Mouse (Mus musculus) layer of hippocampus, adult 18-20 months (tissue): ENCODE results near the gene Zfp950. TPM values are rescaled to one million over a fixed set of nuclear protein-coding genes. Genes with fewer than 3 reads are reported as not detected.
"Not testable (repeated sequence)": the region's sequence is repeated elsewhere in the genome, so short reads cannot be mapped to it uniquely, and the experiment has no call there.

ENCODE experiments used
- DNase-seq, 2 experiments: peaks; one replicate each; pipeline ENCODE4 v3.0.0; 2022; ENCODE audit warnings: low spot score in 2 of 2
- long read RNA-seq: library from polyadenylated mRNA; stranded (forward); transcript quantifications from one replicate; pipeline ENCODE4 v2.0.0, GENCODE M21; 2021
- total RNA-seq, 2 experiments: library from RNA; stranded (reverse); gene quantifications; 2 replicates each; pipeline ENCODE4 v1.2.3; 2021

The Zfp950 gene
- 10 to 100 TPM; 44.6 to 52.0 TPM for total RNA-seq
- long read RNA-seq, full-length matches to known transcripts = 10 of 16 reads
- long read RNA-seq, partial matches to known transcripts = 1 of 16 reads
- long read RNA-seq, other reads (novel, unspliced or antisense) = 5 of 16 reads

DNA sequence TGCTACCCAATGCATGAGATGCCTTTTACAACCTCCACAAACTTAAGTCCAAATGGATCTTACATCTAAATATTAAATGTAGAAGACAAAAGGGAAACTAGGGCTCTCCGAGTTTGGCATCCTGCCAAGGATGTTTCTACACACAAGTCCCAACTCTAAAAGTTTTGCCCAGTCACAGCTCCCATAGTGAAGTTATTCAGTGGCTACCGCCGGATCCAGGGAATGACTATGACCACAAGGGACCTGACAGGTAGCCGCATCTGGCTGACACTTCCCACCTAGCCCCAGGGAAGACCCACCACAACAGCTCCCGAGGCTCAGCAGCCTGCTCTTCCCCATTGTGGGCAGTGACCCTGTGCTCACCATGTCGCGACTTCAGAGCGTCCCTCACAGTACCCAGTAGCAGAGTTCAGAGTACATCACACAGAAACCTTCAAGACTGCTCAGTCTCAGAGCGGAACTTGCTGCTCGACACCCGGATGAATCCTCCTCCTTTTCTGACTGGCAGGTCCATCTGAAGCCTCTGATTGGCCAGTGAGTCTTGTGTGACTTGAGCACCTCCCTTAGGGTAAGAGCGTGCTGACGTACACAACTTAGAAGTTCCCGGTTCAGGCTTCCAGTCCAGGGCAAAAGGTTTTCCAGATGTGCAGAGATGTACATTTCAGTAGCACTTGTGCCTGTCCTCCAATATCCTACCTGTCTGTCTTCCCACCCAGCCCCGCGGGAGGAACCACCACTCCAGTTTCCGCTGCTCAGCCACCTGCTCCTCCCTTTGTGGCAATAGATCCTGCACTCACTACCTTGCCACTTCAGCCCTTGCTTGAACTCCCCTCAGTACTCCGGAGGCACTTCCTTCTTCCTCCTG is at the start of gene Zfp950:
TSS of gene Zfp950 (minus strand) at position 499 of the 865 bp plus-strand sequence.
- peak; percentile 83 to 89 for DNase-seq

DNA sequence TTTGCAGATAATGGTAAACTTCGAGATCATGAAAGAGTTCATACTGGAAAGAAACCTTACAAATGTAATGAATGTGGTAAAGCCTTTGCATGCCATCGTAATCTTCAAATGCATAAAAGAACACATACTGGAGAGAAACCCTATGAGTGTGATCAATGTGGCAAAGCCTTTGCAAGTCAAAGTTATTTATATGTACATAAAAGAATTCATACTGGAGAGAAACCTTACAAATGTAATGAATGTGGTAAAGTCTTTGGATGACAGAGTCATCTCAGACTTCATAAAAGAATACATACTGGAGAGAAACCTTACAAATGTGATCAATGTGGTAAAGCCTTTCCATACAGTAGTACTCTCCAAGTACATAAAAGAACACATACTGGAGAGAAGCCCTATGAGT is 43.0 kb upstream of the Zfp950 start, which contains the start of gene Gm6020:
TSS of gene Gm6020 (plus strand) at position 301 of the 400 bp plus-strand sequence.
- DNase-seq = not testable (repeated sequence)

DNA sequence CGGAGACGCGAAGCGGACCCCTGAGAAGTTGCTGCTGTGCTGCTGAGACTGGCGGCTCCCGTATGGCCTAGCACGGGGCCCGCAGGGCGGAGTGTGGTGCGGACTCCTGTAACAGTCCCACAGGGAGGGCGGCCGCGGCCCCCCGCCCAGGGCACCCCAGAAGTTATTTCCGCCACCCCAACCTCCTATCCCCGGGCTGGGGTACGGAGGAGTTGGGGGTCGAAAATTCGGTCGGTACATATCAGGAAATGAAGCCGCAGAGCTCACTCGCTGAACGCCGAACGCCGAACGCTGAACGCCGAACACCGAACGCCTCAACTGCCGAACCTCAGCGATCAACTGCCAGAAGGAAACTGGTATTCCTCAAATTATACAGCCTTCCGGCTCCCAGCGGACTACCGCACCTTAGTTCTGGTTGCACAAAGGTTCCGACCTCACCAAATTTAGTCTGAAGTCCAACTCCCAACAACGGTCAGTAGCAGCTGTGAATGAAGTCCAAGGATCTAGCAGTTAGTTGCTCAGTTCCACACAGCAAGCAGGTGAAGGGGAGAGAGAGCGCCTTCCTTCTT is 35.2 kb upstream of the Zfp950 start, which contains the start of gene Gm7102:
TSS of gene Gm7102 (minus strand) at position 554 of the 569 bp plus-strand sequence.
- DNase-seq = no peak

- DNase-seq = no peak
These were observed 11.2 kb upstream of the Zfp950 start for GRCm38 (mm10) chr19:61151701-61152420.

DNA sequence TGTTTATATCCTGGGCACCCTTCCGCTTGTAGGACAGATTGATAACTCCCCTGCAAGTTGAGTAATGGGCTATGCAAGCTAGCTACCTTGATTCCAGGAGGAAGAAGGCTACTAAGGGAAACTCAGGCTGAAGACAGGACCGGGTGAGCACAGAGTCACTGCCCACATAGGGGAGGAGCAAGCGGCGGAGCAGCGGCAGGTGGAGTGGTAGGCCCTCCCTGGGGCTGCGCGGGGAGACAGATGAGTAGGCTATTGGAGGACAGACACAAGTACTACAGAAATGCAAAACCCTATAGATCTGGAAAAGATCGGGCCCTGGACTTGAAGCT is 10.7 kb upstream of the Zfp950 start:
- no peak for DNase-seq

GRCm38 (mm10) chr19:61141299-61141698 is 659 bp upstream of the Zfp950 start:
- no peak for DNase-seq

DNA sequence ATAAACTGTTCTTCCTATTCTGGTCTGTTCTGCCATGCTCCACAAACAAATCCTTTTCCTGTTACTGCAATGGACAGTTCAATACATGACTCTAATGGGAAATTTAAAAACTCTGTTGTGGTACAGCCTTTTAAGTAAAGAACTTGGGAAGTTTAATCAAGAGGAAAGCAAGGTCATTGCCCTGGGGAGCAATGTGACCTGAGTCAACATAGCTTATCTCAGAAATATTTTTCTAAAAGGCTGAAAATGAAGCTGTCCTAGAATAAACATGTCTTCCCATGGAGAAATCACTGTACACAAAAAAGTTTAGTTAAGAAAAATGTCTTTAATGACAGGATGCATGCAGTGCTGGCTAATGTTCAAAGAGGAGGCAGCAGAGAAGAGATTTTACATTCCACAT is 2.0 kb downstream of the Zfp950 start:
- no peak for DNase-seq

DNA sequence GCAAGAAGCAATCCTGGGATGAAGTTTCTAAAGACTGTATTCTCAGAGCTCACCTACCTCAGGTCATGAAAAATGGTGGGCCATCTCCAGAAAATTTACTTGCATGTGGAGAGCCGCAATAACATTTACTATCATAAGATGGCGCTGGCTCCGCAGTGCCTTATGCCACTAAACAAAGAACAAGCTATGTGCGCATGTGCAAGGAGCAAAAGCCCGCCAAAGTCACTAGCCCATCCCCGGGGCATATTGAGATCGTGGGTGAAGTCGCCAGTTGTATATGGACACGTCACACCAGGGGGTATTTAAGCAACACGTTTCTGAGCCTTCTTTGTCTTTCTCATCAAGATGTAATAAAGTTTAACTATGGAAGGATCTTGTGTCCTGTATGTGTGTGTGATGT is 9.5 kb downstream of the Zfp950 start:
- no peak for DNase-seq

- no peak for DNase-seq
These were observed 30.5 kb downstream of the Zfp950 start for GRCm38 (mm10) chr19:61110184-61110583.

DNA sequence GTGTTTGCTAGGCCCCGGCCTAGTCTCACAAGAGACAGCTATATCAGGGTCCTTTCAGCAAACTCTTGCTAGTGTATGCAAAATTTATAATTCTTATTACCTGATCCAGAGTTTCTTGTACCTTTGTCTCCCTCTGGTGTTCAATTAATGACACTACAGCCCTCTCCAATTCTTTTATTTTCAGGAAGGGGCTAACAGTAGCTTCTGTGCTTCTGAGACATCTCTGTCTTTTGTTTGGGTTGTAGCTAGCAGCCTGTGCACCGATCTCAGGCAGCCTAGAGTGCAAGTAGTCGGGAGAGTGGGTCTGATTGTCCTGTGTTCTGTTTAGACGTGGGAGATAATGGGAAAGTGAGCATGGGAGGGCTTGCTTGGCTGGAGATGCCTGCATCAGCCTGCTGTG is 42.9 kb downstream of the Zfp950 start:
- peak in 1 of 2 experiments; percentile 36 for DNase-seq

GRCm38 (mm10) chr19:61096776-61097175 is 43.9 kb downstream of the Zfp950 start:
- DNase-seq = no peak

- DNase-seq = no peak
These were observed 50.1 kb downstream of the Zfp950 start for GRCm38 (mm10) chr19:61090541-61090940.

DNA sequence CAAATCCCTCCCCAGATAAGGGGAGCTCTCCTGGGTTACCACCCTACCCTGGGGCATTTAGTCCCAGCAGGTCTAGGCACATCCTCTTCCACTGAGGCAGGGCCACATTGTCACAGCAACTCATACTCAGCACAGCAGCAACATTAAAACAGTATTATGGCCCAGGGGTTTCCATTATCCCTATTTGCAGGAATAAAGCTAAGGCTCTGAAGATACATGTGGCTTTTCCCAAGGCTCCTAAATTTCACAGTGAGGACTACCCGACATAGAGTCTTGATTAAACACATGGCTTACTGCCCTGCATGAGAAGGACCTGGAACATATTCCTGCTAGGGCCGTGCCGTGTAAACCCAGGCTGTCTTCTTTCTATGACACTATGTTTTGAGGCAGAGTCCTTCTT is 51.6 kb downstream of the Zfp950 start:
- DNase-seq = no peak

GRCm38 (mm10) chr19:61087781-61088180 is 52.9 kb downstream of the Zfp950 start:
- no peak for DNase-seq

GRCm38 (mm10) chr19:61085217-61085616 is 55.4 kb downstream of the Zfp950 start:
- DNase-seq = no peak

- peak; percentile 80 to 95 for DNase-seq
These were observed 56.3 kb downstream of the Zfp950 start for GRCm38 (mm10) chr19:61084149-61084940.

GRCm38 (mm10) chr19:61083006-61083405 is 57.6 kb downstream of the Zfp950 start:
- no peak for DNase-seq

DNA sequence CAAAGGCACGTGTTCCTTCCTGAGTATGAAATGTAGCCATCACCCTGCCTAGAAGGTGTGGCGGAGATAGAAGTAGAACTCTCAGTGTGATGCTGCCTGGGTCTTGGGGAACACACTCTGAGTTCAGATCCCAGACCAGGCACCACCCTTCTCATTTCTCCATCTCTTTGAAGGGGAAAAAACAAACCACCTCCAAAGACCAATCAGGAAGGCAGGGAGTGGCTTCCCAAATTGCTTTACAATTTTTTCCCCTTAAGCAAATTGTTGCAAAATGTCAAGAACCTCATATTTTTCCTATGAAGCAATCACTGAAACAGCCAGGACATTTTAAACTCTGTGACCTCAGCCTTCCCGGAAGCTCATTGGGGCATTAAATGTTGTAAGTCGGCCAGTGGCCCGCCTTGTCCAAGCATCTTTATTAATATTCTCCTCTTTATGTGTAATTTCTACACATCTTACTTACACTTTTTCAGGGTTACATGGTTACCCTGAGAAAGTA is 60.3 kb downstream of the Zfp950 start:
- no peak for DNase-seq

DNA sequence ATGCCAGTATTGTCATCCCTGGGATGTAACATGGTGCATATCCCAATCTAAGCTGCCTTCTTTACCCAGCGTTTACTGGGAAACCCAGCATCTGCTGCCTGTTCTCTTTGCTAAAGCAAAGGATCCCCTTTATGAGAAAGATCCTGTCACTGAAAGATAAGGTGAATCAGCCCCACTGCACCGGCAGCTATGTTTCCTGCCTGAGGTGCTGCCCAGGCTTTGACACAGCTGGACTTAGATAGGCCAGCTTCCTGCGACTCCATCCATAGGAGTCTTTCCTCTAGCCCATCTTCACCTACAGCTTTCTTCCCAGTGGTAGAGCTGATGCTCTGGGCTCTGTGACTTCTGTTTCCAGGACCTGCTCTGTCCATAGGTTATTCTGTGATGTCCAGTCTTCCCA is 62.0 kb downstream of the Zfp950 start:
- no peak for DNase-seq

- no peak for DNase-seq
These were observed 75.6 kb downstream of the Zfp950 start for GRCm38 (mm10) chr19:61065011-61065410.

- no peak for DNase-seq
These were observed 76.3 kb downstream of the Zfp950 start for GRCm38 (mm10) chr19:61064386-61064785.
